Mouse (Mus musculus) kidney, adult 8-10 months (tissue): ENCODE measurements at regions not wholly inside any gene's neighbourhood (a gene's known extent, or its start where the extent isn't known, plus 50 kb on each side); places are given as distances from the start of the nearest gene placed in this dataset.
A peak's percentile ranks its signal among the peaks of the same experiment; 100 is the strongest.

ENCODE experiments used
- DNase-seq, 2 experiments: peaks; one replicate each; pipeline ENCODE4 v3.0.0; 2022

- peak in 1 of 2 experiments; percentile 14 for DNase-seq
These were observed 383.2 kb upstream of the Chrm2 start for GRCm38 (mm10) chr6:36004701-36005100.

- DNase-seq, result no peak
These were observed 385.8 kb upstream of the Chrm2 start for GRCm38 (mm10) chr6:36002090-36002489.

- DNase-seq, result no peak
These were observed 399.0 kb upstream of the Chrm2 start for GRCm38 (mm10) chr6:35988891-35989290.

GRCm38 (mm10) chr6:35940071-35940470, 400.4 kb upstream of the Mtpn start:
- no peak for DNase-seq

- DNase-seq, result no peak
These were observed 384.5 kb upstream of the Mtpn start for GRCm38 (mm10) chr6:35924189-35924588.

- DNase-seq, result no peak
These were observed 358.3 kb upstream of the Mtpn start for GRCm38 (mm10) chr6:35897990-35898389.

- no peak for DNase-seq
These were observed 356.0 kb upstream of the Mtpn start for GRCm38 (mm10) chr6:35895692-35896091.

GRCm38 (mm10) chr6:35874671-35875070, 335.0 kb upstream of the Mtpn start:
- no peak for DNase-seq

- DNase-seq, result no peak
These were observed 331.7 kb upstream of the Mtpn start for GRCm38 (mm10) chr6:35871388-35871787.

- no peak for DNase-seq
These were observed 324.5 kb upstream of the Mtpn start for GRCm38 (mm10) chr6:35864218-35864617.

GRCm38 (mm10) chr6:35853993-35854392, 314.3 kb upstream of the Mtpn start:
- no peak for DNase-seq

- no peak for DNase-seq
These were observed 277.0 kb upstream of the Mtpn start for GRCm38 (mm10) chr6:35816657-35817056.

GRCm38 (mm10) chr6:35814476-35814875, 274.8 kb upstream of the Mtpn start:
- DNase-seq, result no peak

GRCm38 (mm10) chr6:35805738-35806137, 266.1 kb upstream of the Mtpn start:
- DNase-seq, result no peak

GRCm38 (mm10) chr6:35804041-35804440, 264.4 kb upstream of the Mtpn start:
- DNase-seq, result no peak

- no peak for DNase-seq
These were observed 240.0 kb upstream of the Mtpn start for GRCm38 (mm10) chr6:35779706-35780105.

GRCm38 (mm10) chr6:35770907-35771306, 231.2 kb upstream of the Mtpn start:
- no peak for DNase-seq

- no peak for DNase-seq
These were observed 220.0 kb upstream of the Mtpn start for GRCm38 (mm10) chr6:35759606-35760246.

GRCm38 (mm10) chr6:35746034-35746433, 206.3 kb upstream of the Mtpn start:
- no peak for DNase-seq

GRCm38 (mm10) chr6:35705587-35705986, 165.9 kb upstream of the Mtpn start:
- no peak for DNase-seq

GRCm38 (mm10) chr6:35667062-35667461, 127.4 kb upstream of the Mtpn start:
- no peak for DNase-seq

GRCm38 (mm10) chr6:35651401-35651800, 111.7 kb upstream of the Mtpn start:
- DNase-seq, result no peak

GRCm38 (mm10) chr6:35645210-35645609, 105.5 kb upstream of the Mtpn start:
- DNase-seq, result no peak

- DNase-seq, result no peak
These were observed 101.0 kb upstream of the Mtpn start for GRCm38 (mm10) chr6:35640672-35641071.

GRCm38 (mm10) chr6:35608336-35608735, 68.6 kb upstream of the Mtpn start:
- DNase-seq, result no peak
